Mouse (Mus musculus) left cerebral cortex, postnatal 14 days (tissue): ENCODE results near the gene Gm20662. TPM values are rescaled to one million over a fixed set of nuclear protein-coding genes. Genes with fewer than 3 reads are reported as not detected.
A peak's percentile ranks its signal among the peaks of the same experiment; 100 is the strongest.

Source experiments
- DNase-seq, 2 experiments: peaks; one replicate each; pipeline ENCODE4 v3.0.0; 2021 to 2022; ENCODE audit warnings: low spot score in 2 of 2, mixed read lengths in 1 of 2
- intact Hi-C: fragments of 180-260 bp; cut with DNase I; formaldehyde crosslinking; loops from one replicate; pipeline ENCODE4 v1.15.1; 2025
- total RNA-seq, 2 experiments: library from RNA; stranded (reverse); gene quantifications; 2 replicates each; pipeline ENCODE4 v1.2.3; 2021

The Gm20662 gene
- total RNA-seq, 2 experiments from 2014 or later: 2.1 to 3.2 TPM

GRCm38 (mm10) chr9:107971690-107972541, 24.2 kb upstream of the Gm20662 start:
- intact Hi-C loops: no loop called here
- DNase-seq: no peak

- DNase-seq: no peak
- intact Hi-C loops: no loop called here
Measured at GRCm38 (mm10) chr9:107974491-107975171, 21.5 kb upstream of the Gm20662 start.

- intact Hi-C loops: no loop called here
- DNase-seq: no peak
Measured at GRCm38 (mm10) chr9:107975399-107976386, 20.5 kb upstream of the Gm20662 start, which contains the start of gene Uba7. Gene Uba7, plus strand, starts transcription at chr9:107975505.

GRCm38 (mm10) chr9:107978815-107979214, 17.3 kb upstream of the Gm20662 start:
- DNase-seq: no peak
- intact Hi-C loops: no loop called here

GRCm38 (mm10) chr9:107981684-107982605, 14.2 kb upstream of the Gm20662 start:
- peak; percentile 44 to 64 for DNase-seq
- intact Hi-C loops: no loop called here

- peak; percentile 58 to 62 for DNase-seq
- intact Hi-C loops: no loop called here
Measured at GRCm38 (mm10) chr9:107982681-107983346, 13.3 kb upstream of the Gm20662 start, which contains the start of gene Gm20661. Gene Gm20661, plus strand, starts transcription at chr9:107983058.

GRCm38 (mm10) chr9:107983421-107983890, 12.7 kb upstream of the Gm20662 start:
- peak; percentile 53 to 75 for DNase-seq
- intact Hi-C loops: no loop called here

- intact Hi-C loops: no loop called here
- DNase-seq: no peak
Measured at GRCm38 (mm10) chr9:107984052-107984753, 11.9 kb upstream of the Gm20662 start.

- intact Hi-C loops: no loop called here
- DNase-seq: no peak
Measured at GRCm38 (mm10) chr9:107984754-107985055, 11.4 kb upstream of the Gm20662 start.

GRCm38 (mm10) chr9:107985131-107986119, 10.7 kb upstream of the Gm20662 start, which contains the start of gene Inka1:
Gene Inka1, minus strand, starts transcription at chr9:107985879.
- intact Hi-C loops: no loop called here
- peak; percentile 75 to 81 for DNase-seq

GRCm38 (mm10) chr9:107986376-107986775, 9.8 kb upstream of the Gm20662 start:
- intact Hi-C loops: no loop called here
- DNase-seq: peak; percentile 71 to 78

- no peak for DNase-seq
- intact Hi-C loops: no loop called here
Measured at GRCm38 (mm10) chr9:107987950-107988349, 8.2 kb upstream of the Gm20662 start.

GRCm38 (mm10) chr9:107992197-107992596, 4.0 kb upstream of the Gm20662 start, which contains the start of gene Cdhr4:
Gene Cdhr4, plus strand, starts transcription at chr9:107992497.
- no peak for DNase-seq
- intact Hi-C loops: no loop called here

GRCm38 (mm10) chr9:107993013-107993412, 3.1 kb upstream of the Gm20662 start:
- no peak for DNase-seq
- intact Hi-C loops: no loop called here

- intact Hi-C loops: no loop called here
- DNase-seq: no peak
Measured at GRCm38 (mm10) chr9:107994464-107994863, 1.7 kb upstream of the Gm20662 start.

GRCm38 (mm10) chr9:107995513-107995912, 636 bp upstream of the Gm20662 start:
- intact Hi-C loops: no loop called here
- no peak for DNase-seq
